Mouse (Mus musculus) kidney, adult 18-20 months (tissue): ENCODE data around the gene Hip1.
"Not testable (repeated sequence)": the region's sequence is repeated elsewhere in the genome, so short reads cannot be mapped to it uniquely, and the experiment has no call there.

Experiments
- DNase-seq: peaks from one replicate; pipeline ENCODE4 v3.0.0; 2021

The Hip1 gene

DNA sequence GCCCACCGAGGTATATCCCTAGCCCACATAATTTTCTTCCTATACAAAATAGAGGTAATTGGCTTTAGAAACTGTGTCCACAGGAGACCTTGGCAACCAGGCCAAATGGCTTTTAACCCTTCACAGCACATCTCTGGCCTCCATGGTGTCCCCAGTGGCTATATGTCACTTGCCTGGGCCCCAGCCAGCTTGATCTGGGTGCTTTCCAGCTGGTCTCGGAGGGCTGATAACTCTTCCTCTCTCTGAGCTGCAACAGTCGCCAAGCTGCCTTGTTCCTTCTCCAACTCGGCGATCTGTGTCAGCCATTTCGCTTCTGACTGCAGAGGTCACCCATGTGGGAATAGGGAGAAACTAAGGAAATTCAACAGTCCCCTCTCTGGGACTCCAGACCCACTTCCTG is 113.8 kb downstream of the Hip1 start:
- no peak for DNase-seq

DNA sequence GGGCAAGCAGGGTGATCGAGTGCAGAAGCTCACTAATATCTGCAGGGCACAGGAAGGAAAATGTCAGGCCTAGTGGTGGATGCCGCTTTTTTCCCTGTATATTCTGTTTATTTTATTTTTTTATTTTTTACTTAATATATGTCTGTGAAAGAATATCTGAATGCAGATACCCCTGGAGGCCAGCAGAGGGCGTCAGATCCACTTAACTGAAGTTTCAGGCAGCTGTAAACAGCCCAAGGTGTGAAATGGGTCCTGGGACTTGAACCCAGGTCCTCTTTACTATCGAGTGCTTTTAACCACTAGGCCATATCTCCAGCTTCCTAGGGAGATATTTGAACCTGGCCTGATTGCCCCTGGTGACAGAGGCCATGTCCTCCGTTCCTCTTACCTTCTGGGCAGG is 116.1 kb downstream of the Hip1 start:
- DNase-seq: no peak

DNA sequence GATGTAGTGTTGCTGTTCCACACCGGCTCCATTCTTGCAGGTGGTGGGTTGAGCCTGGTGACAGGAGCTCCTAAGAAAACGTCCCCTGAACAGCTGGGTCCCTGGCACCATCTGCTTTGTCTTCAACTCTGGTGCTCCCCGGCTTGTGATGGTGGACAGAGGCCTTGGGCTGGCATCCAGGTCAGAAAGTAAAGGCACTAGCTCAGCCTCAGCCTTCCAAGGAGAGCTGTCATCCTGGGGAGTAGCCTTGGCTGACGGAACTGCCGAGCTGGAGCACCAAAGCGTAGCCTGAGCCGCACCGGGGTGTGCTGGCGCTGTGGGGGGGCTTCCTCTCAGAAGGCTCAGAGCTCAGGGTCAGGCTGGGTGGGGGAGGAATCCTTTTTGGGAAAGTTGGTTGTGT is 134.7 kb downstream of the Hip1 start:
- no peak for DNase-seq

DNA sequence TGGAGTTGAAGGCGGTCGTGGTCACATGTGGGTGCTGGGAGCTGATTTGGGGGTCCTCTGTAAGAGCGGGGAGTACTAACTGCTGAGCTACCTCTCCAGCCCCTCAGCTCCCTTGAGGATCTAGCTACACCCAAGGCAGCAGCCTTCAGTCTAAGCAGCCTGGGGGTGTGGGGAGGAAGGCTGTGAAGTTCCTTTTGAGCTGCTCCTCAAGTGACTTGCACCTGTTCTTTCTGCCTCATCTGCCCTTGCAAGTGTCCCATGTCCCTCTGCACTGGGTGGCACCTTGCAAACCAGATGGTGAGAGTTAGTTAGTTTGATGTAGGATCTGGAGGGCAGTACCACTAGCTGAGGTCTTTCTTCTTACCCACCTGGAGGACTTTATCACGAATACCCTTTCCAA is 136.8 kb downstream of the Hip1 start:
- DNase-seq: no peak

DNA sequence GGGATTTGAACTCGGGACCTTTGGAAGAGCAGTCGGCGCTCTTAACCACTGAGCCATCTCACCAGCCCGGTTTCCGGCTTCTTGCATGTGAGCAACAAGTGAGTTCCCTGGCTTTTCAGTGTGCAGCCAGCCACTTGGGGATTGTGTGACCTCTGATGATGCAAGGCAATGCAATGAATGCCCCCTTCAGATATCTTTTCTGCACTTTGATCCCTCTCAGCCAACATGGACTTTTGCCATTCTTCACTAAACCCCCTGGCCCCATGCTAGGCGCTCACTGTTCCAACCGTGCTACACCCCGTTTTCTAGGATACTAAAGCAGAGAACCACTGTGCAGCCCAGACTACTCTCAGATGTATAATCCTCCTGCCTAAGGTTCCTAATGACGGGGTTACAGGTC is 139.5 kb downstream of the Hip1 start:
- no peak for DNase-seq

DNA sequence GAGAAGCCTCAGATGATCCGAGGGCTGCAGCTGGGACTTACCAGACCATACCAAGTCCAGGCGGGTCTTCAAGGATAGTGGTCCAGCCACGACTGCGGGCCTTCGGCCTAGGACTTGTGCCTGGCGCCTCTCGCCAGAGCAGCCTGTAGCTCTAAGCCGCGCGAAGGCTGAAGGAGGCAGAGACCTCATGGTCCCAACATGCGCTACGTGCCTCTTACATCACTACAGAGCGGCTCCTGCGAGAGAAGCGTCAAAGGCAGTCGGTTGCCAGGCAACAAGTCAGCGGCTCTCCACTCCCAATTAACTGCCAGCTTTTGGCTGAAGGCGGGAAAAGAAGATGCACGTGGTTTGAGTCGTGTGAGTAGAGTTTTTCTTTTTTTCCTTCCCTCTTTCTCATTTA is 140.3 kb downstream of the Hip1 start:
- no peak for DNase-seq

DNA sequence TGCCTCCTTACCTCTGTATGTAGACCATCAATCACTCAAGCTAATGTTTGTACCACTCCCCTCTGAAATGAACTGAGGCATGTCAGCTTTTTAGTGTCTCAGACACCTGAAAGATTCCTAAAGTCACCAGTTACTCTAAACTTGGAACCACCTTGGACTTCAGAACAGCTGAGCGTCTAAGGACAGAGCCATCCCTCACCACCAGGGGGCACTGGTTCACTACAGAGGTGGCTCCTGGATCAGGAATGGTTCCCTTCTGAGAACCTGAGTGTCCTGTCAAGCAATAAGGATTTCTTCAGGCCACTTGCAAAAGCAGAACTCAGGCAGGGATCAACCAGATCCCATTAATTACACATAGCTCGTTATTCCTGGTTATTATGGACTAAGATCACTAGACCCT is 144.7 kb downstream of the Hip1 start:
- peak; percentile 81 for DNase-seq

DNA sequence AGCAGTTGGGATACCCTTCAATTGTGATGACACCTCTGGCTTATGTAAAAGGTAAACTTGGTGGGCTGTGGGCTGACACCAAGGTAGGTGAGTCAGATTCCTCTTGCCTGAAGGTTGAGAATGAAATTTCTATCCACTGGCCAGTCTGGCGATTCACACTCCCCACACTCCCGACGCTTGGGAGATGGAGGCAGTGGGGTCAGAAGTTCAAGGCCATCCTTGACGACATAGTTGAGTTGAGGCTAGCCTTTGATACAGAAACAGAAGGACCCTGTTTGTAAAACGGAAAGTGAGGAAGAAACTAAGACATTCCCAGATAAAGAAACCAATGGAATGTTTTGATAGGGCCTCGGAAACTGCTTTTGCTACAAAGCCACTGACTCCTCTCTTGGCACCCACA is 145.5 kb downstream of the Hip1 start:
- no peak for DNase-seq

DNA sequence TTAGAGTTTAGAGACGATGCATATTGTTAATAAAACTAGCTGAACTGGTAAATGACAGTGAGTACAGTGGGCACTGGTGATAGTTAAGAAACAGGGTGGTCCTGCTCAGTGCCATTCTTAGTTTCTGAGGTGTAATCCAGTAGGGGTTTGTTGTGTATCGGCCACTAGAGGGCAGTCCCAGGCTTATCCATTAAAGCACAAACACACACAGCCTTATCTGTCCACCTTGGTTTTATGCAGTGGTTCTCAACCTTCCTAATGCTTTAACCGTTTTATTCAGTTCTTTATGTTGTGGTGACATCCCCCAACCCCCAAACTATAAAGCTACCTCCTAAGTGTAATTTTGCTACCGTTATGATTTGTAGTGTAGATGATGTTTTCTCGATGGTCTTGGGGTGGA is 149.1 kb downstream of the Hip1 start:
- DNase-seq: peak; percentile 38

DNA sequence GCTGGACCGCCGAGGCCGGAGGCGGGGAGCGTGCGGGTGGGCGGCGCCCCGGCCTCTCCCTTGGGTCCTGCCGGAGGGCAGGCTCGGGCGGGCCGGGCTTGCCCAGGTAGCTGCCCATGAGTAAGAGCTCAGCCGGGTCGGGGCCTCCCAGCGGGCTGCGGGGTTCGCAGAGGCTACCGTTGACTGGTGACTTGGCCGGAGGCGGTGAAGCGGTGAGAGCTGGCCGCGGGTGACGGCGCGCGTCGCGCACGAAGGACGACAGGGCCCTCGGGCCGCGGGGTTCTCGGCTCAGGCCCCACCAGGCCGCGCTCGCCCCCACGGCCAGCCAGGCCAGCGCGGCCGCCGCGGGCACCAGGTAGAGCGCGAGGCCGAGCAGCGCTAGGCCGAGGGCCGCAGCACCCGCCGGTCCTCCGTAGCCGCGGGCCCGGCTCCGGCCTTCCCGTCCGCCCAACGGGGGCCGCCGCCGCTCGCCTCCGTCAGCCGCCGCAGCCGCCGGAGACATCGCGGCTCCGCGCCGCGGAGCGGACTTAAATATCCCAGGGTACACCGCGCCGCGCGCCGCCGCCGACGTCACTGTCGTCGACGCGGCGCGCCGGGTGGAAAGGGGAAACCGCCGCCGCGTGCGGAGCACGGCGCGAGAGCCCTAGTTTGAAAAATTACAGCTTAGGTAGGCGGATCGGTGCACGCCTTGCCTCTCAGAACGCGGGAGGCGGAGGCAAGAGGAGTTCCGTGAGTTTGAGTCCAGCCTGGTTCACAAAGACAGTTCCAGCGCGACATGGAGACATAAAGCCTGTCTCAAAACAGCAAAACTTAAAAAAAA is 150.7 kb downstream of the Hip1 start, which contains the start of gene Pom121:
TSS of gene Pom121 (minus strand) at position 543 of the 820 bp plus-strand sequence.
- peak; percentile 84 for DNase-seq

DNA sequence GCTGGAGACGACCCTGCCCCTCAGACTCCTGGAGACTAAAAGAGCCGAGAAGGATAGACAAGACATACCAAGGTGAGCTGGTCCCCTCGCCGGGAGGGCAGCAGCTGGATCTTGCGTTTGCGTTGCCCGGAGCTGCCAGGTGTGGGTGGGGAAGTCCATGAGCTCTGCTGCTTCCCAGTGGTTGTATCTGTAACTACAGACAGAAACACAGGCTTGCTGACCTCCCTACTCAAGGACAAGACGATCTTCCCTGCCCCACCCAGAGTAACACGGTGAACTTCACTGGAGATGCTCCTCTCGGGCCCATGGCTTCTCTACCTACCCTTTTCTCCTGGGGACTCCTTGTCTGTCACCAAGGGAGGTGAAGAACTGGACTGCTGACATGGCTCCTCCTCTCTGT is 161.1 kb downstream of the Hip1 start:
- no peak for DNase-seq

DNA sequence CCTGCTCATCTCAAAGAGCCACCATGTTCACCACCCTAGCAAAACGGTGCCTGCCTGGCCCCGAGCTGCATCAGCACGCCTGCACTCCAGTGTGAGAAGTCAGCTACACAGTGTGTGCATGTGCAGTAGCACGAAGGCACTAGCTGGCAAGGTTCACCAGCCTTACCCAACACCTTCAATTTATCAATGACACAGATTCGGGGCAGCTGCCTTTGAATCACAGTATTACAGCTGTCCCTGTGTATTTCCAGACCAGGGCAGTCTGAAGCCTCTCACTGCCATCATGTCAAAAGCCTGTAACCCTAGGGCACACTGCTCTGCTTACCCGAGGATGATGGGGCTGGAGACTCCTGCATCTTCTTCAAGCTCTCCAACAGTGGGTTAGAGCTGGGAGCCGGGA is 162.2 kb downstream of the Hip1 start:
- DNase-seq: no peak

DNA sequence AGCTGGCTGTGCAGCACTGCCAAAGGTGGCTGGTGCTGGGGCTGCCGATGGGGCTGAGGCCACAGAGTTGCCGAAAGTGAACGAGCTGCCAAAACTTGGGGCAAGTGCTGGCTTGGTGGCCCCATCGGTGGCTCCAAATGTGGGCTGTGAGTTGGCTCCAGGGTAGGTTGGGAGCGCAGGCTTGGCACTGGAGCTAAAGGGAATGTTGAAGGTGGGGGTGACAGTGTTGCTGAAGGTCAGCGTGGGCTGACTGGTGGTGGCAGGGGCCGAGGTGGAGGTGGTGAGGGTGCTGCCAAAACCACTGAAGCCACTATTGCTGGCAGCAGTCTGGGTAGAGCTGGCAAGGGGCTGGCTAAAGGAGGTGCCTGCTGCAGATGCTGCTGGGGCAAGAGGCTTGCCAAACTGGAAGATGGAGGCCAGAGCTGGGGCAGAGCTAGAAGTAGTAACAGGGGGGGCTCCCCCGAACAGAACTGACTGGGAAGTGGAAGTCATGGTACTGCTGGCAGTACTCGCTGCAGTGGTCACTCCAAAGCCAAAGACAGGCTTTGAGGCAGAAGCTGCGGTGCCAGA is 163.5 kb downstream of the Hip1 start:
- no peak for DNase-seq

DNA sequence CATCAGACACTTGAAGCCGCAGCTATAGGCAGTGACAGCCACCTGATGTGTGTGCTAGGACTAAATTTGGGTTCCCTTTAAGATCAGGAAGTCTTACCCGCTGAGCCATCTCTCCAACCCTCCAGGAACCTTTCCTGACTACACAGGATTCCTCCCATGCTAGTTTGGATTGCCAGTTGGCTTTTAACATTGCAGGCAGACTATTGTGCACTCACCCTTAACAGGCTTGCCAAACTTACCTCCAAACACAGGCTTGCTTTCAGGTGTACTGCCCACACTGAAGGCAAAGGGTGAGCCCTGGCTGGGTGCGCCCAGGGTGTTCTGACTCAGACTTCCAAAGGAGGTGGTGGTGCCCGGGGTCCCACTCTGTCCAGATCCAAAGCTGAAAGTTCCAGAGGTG is 164.2 kb downstream of the Hip1 start:
- no peak for DNase-seq

DNA sequence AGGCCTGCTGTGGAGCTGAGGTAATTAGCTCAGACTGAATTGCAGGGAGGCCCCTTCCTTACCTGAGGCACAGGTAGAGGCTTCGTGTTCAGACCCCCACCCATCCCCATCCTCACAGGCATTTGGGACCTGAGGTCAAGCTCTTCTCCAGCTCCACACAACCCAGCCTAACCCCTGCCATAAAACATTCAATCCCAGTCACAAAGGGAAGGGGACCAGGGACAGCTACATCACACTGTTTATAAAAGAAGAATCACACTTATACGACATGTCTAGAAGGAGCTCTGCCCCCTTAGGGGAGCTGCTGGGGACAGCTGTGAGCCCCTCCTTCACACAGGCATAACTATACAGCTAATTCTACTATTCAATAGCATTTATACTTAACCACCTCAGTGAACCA is 168.6 kb downstream of the Hip1 start:
- no peak for DNase-seq

DNA sequence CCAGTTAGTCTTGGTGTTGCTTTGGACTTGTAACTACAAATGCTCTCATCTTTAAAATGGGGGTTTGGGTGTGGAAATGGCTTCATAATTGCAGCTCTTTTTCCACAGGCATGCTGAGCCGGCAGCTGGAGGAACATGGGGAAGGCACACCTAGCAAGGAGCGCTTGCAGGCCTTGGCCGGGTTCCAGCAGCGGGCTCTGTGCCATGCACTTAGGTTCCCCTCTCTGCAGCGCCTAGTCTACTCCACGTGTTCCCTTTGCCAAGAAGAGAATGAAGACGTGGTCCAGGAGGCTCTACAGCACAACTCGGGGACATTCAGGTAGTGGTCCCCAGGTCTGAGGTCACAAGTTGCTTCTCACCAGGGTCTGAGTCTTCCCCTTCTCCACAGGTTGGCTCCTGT is 169.8 kb downstream of the Hip1 start:
- DNase-seq: peak; percentile 38

DNA sequence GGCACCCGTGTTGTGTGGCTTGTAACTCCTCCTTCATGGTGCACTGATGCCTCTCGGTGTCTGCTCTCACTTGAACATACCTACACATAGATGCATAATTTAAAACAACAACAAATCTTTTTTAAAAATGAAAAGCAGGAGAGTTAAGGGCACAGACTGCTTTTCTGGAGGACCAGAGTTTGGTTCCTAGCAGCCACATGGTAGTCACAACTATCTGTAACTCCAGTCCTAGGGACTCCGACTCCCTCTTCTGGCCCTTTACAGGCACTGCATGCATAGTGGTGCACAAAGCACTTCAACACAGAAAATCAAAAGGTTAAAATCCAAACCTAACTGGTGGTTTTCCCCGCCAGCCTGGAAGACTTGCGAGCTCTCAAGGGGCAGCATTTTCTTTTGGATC is 171.3 kb downstream of the Hip1 start:
- DNase-seq: no peak

DNA sequence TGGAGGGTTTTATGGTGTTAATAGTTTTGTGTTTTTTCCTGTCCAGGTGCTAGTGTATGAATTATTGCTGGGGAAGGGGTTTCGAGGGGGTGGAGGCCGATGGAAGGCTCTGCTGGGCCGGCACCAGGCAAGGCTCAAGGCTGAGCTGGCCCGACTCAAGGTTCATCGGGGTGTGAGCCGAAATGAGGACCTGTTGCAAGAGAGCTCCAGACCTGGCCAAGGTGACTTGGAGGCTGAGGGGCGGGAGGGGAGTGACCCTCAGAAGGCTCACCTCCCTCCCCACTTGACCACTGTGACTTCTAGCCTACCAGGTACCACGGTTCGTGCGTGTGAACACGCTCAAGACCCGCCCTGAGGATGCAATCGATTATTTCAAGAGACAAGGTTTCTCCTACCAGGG is 173.7 kb downstream of the Hip1 start:
- DNase-seq: no peak

DNA sequence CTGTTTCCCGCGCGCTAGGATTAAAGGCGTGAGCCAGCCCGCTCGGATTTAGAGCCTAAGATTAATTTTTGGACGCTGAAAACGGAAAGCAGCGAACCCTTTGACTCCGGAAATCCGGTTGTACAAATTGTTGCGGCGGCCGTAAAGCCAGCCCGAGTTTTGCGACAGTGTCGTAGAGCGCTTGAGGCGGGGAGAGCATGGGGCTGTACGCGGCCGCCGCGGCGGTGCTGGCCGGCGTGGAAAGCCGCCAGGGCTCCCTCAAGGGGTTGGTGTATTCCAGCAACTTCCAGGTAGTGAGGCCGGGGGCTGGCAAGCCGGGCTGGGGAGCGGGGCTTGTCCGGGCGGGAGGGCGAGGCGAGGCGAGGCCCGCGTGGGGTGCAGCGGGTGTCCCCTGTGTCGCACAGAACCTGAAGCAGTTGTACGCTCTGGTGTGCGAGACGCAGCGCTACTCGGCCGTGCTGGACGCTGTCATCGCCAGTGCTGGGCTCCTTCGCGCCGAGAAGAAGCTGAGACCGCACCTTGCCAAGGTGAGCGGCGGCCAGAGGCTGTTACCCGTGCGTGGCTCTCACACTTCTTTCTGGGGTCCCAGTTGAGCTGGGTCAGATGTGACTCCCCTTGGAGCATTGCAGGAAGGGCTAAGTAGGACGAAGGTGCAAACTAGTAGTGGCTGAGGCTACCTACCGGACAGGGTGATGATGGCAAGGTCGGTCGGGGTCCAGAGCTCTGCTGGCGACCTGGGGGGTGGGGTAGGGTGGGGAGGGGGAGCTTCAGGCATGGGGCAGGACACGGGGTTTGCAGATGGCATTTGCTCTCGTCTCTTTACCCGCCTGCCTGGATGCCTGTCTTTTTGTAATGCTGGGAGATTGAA is 174.9 kb downstream of the Hip1 start, which contains the start of gene Nsun5:
TSS of gene Nsun5 (plus strand) at position 167 of the 868 bp plus-strand sequence.
- peak; percentile 95 for DNase-seq

DNA sequence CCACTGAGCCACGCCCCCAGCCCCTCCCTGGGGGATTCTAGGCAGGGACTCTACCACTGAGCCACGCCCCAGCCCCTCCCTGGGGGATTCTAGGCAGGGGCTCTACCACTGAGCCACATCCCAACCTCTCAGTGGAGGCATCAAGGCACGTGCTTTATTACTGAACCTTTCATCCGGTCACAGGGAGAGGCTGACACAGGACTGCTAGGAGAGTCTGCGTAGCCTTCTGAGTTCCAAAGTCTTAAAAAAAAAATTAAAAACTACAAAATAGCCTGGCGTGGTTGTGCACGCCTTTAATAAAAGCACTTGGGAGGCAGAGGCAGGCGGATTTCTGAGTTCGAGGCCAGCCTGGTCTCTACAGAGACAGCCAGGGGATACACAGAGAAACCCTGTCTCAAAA is 175.7 kb downstream of the Hip1 start:
- not testable (repeated sequence) for DNase-seq

DNA sequence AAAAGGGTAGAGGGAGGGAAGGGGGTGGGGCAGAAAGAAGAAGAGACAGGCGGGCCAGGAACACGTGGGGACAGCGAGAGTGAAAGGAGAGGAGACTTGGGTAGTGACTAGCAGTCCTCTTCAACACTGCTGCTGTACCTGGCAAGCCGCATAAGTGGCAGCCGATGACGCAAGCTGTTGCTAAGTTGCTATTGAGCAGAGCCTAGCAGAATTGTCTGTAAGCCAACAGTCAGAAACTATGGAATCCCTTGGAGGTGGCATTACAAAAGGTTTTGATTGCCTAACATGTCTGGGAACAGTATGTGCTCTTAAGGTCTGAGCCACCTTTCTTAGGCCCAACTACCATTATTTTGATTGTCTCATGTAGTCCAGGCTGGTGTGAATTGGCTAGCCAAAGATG is 176.6 kb downstream of the Hip1 start:
- no peak for DNase-seq

DNA sequence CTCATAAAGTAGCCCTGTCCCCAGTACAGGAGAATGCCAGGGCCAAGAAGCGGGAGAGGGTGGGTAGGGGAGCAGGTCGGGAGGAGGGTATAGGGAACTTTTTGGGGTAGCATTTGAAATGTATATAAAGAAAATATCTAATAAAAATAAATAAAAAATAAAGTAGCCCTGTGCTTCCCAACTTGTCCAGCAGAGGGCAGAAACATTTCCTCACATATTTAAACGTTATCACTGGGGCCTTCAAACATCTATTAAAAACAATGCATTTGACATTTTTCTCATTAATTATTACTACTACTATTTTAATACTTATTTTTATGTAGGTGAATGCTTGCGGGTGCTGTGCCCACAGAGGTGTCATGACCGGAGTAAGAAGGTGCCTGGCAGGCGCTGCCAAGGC is 177.1 kb downstream of the Hip1 start:
- DNase-seq: peak; percentile 19

DNA sequence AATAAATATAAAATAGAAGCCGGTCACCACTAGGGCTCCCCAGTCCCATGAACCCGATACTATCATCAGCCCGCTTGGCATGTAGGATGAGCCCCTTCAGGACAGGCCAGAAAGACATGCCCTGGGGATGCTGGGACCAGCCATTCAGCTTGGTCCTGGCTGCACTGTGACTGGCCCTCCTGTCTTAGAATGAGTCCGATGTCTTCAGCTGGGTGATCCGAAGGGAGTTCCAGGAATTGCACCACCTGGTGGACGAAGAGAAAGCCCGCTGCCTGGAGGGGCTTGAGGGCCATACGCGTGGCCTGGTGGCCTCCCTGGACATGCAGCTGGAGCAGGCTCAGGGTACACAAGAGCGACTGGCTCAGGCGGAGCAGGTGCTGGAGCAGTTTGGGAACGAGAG is 181.4 kb downstream of the Hip1 start:
- DNase-seq: no peak

DNA sequence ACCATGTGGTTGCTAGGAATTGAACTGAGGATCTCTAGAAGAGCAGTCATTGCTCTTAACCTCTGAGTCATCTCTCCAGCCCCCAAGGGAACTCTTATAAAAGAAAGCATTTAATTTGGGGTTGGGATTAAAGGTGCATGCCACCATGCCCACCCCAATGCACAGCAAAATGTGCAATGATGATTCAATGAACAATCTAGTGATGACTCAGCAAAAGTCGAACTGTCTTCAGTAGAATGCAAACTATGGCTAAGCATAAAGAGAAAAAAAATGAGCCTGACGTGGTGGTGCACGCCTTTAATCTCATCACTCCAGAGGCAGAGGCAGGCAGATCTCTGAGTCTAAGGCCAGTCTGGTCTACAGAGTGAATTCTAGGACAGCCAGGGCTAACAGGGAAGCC is 182.3 kb downstream of the Hip1 start:
- DNase-seq: no peak
